Comparison of ENCODE assay signal across 12 mouse cellular contexts in genomic region chr2:168338382-168338781, GRCm38 (mm10). TPM values are rescaled to one million over a fixed set of nuclear protein-coding genes. Genes with fewer than 3 reads are reported as not detected.
DNase-seq lines count a peak whose midpoint lies in the region; ATAC-seq and TF ChIP-seq lines count a peak whose summit lies in the region.
"Had no signal": no experiment of that assay in that cellular context is flagged by ENCODE, and none has a peak within 500 bp of the region (broad histone marks: within the 10 kb centered on the region; RNA-seq: fewer than 3 reads in every experiment).

No protein-coding gene starts in this region.

- intact Hi-C loops in left cerebral cortex, postnatal 25 days (cut with DNase I) = no loop called here

- peak; percentile 46 for DNase-seq in left cerebral cortex, adult 11 months (ENCODE audit: low spot score)
- no peak for DNase-seq in left cerebral cortex, adult 18-20 months (ENCODE audit: low spot score in 2 of 2)
- DNase-seq in forelimb bud, embryonic 11.5 days (ENCODE audit: low read depth, low spot score) = peak; percentile 39
- peak; percentile 53 to 64 for DNase-seq in left cerebral cortex, postnatal 25 days (ENCODE audit: low spot score in 2 of 2)
- DNase-seq in right cerebral cortex, postnatal 36 days (ENCODE audit: low spot score in 2 of 2) = peak; percentile 20 to 37
- DNase-seq in heart, postnatal 4 days = no peak
- DNase-seq in thymus, adult 2 months = no peak
- DNase-seq: adrenal gland, postnatal 10 days; thymus, postnatal 36 days had no signal

- H3K36me3 ChIP-seq in liver, embryonic 12.5 days = no peaks in the 10 kb centered on the region
- no peaks in the 10 kb centered on the region for H3K36me3 ChIP-seq in thymus, adult 2 months (ENCODE audit: control insufficient read depth, insufficient read depth, low read length)
- H3K36me3 ChIP-seq: limb, embryonic 12.5 days had no signal

- no peaks in the 10 kb centered on the region for H3K9me3 ChIP-seq in liver, embryonic 12.5 days (replicated peaks)
- H3K9me3 ChIP-seq: limb, embryonic 12.5 days; megakaryocyte, embryonic 14.5 days had no signal

- TF ChIP-seq CTCF in thymus, adult 2 months (IDR thresholded peaks at IDR 0.05; ENCODE audit: borderline replicate concordance, control insufficient read depth, extremely low read depth, insufficient read depth, low read length, poor library complexity) = no peak

- no peak for TF ChIP-seq POLR2A in thymus, adult 2 months (IDR thresholded peaks at IDR 0.05; ENCODE audit: control insufficient read depth, extremely low read depth, insufficient read depth, low read length, poor library complexity)

- WGBS in liver, embryonic 12.5 days (ENCODE audit: insufficient replicate concordance) = 70% methylated on average over 4 of the region's 4 CpGs
- 79% methylated on average over 4 of the region's 4 CpGs for WGBS in thymus, adult 2 months

- H3K4me3 ChIP-seq in liver, embryonic 12.5 days = no peak overlapping the region
- H3K4me3 ChIP-seq in thymus, adult 2 months (ENCODE audit: control insufficient read depth, insufficient read depth, low read length) = no peak overlapping the region
- H3K4me3 ChIP-seq: limb, embryonic 12.5 days; megakaryocyte, embryonic 14.5 days had no signal

- no peaks in the 10 kb centered on the region for H3K4me1 ChIP-seq in liver, embryonic 12.5 days
- no peaks in the 10 kb centered on the region for H3K4me1 ChIP-seq in thymus, adult 2 months (replicated peaks; ENCODE audit: control insufficient read depth, insufficient read depth, low read length)

- H3K27me3 ChIP-seq in liver, embryonic 12.5 days (replicated peaks) = no peaks in the 10 kb centered on the region
- no peaks in the 10 kb centered on the region for H3K27me3 ChIP-seq in thymus, adult 2 months (ENCODE audit: control insufficient read depth, insufficient read depth, low read length)
- H3K27me3 ChIP-seq: limb, embryonic 12.5 days had no signal

- no peak overlapping the region for H3K4me2 ChIP-seq in liver, embryonic 12.5 days
- H3K4me2 ChIP-seq: limb, embryonic 12.5 days had no signal

- no peak for ATAC-seq in liver, embryonic 12.5 days

- no peak overlapping the region for H3K9ac ChIP-seq in liver, embryonic 12.5 days
- H3K9ac ChIP-seq: limb, embryonic 12.5 days had no signal

- H3K27ac ChIP-seq in liver, embryonic 12.5 days = no peak overlapping the region
- no peak overlapping the region for H3K27ac ChIP-seq in thymus, adult 2 months (ENCODE audit: control insufficient read depth, insufficient read depth, low read length)
- H3K27ac ChIP-seq: limb, embryonic 12.5 days had no signal

RNA-seq across cellular contexts. Expression of gene Kcng1, which starts 56.8 kb away (rescaled TPM):
- 10 to 100 TPM; 34.5 to 40.8 TPM for total RNA-seq in left cerebral cortex, adult 18-20 months (2021)
- total RNA-seq in left cerebral cortex, postnatal 25 days (2021) = 10 to 100 TPM; 34.1 to 43.2 TPM
- under 1 TPM in 1 of 2 experiments, not detected in 1; 0.07 TPM for total RNA-seq in heart, postnatal 4 days (2021)
- polyA plus RNA-seq in liver, embryonic 12.5 days (2016; fragmentation: Nextera tagmentation; extraction: Ambion mirVana) = 0.19 and 0.45 TPM in 2 replicates
- 0.01 and 0.05 TPM in 2 replicates for polyA plus RNA-seq in thymus, adult 2 months (2012; rRNA removed)

Comparison
In these comparisons a context has a peak if more than half of its experiments do, and no peak if none do; other contexts are left out.
1. DNase-seq: peak in left cerebral cortex, adult 11 months (single experiment), forelimb bud, embryonic 11.5 days (single experiment), left cerebral cortex, postnatal 25 days (2 of 2) and right cerebral cortex, postnatal 36 days (2 of 2); none in left cerebral cortex, adult 18-20 months (0 of 2), heart, postnatal 4 days (single experiment) and thymus, adult 2 months (single experiment).
2. RNA of gene Kcng1, which starts 56.8 kb away (total RNA-seq): 34.1 to 43.2 TPM in left cerebral cortex, postnatal 25 days and 34.5 to 40.8 TPM in left cerebral cortex, adult 18-20 months; 0.07 TPM in heart, postnatal 4 days; every median in the first group is over 10 times any median in the second.